Mouse (Mus musculus) cortical plate, adult 2 months (tissue): ENCODE measurements around the gene Eif3j1.

Experiments
- CTCF ChIP-seq: fragments of 200-500 bp; IDR thresholded peaks from 2 replicates; pipeline ENCODE4 v1.5.1; 2011; ENCODE audit warnings: mild to moderate bottlenecking, control low read depth, low read length; ENCODE audit not compliant: insufficient read depth; ENCODE audit errors: extremely low read depth
- POLR2A ChIP-seq: fragments of 200-500 bp; IDR thresholded peaks from 2 replicates; pipeline ENCODE4 v1.6.1; 2011; ENCODE audit warnings: mild to moderate bottlenecking, low read length, control low read depth; ENCODE audit not compliant: insufficient read depth; ENCODE audit errors: extremely low read depth

- TF ChIP-seq CTCF, result no peak
- TF ChIP-seq POLR2A, result no peak
Measured at GRCm38 (mm10) chr2:122031970-122032369, 3.6 kb downstream of the Eif3j1 start.
